ENCODE assay signal across 1 mouse cellular context in the genomic region with DNA sequence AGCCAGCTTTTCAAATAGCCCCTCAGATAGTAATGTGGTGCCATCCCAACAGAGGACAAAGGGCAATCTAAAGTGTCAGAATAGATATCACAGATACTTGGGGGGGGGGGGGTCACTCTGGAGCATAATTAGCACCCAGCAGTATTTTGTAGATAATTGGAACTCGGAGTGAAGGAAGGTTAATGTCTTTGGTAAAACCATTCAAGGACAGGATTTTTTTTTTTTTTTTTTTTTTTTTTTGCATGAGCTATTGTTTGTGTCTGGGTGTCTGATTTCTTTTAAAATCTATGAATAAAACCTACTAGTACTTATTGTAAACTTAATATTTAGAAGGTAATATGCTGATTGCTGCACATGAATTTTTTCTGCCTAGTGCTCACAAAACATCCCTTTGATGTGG.
TF ChIP-seq lines count a peak whose summit lies in the region.

No protein-coding gene starts in this region.

TF ChIP-seq in myocyte, 11 proteins besides CTCF, POLR2A, EP300 and RAD21 (continued from another document):
- no peak for TF ChIP-seq MYOG (IDR thresholded peaks at IDR 0.05; ENCODE audit: control insufficient read depth in 1 of 3, insufficient read depth in 1 of 3, insufficient read length in 2 of 3, low read depth in 2 of 3)
- TF ChIP-seq USF1 (IDR thresholded peaks at IDR 0.05; ENCODE audit: low read depth) = no peak
- no peak for TF ChIP-seq SRF (IDR thresholded peaks at IDR 0.05; ENCODE audit: control insufficient read depth, insufficient read length, low read depth)
- TF ChIP-seq REST (IDR thresholded peaks at IDR 0.05; ENCODE audit: insufficient read depth, insufficient read length) = no peak
